Mouse (Mus musculus): ENCODE data around the gene Ap3d1. TPM values are rescaled to one million over a fixed set of nuclear protein-coding genes. Genes with fewer than 3 reads are reported as not detected.

Gene Ap3d1
- polyA plus RNA-seq, 1 experiment from 2014 or later = 96.3 TPM

Other genes starting within 250 kb of the Ap3d1 start
- gene Onecut3, start 247.4 kb downstream of the Ap3d1 start, polyA plus RNA-seq (2015; fragmentation: Nextera tagmentation; extraction: Ambion mirVana) = 2.6 and 3.0 TPM in 2 replicates
- 0.94 and 1.1 TPM in 2 replicates for gene Atp8b3, start 203.1 kb downstream of the Ap3d1 start, polyA plus RNA-seq (2015; fragmentation: Nextera tagmentation; extraction: Ambion mirVana)
- 28.8 and 32.6 TPM in 2 replicates for gene Rexo1, start 180.7 kb downstream of the Ap3d1 start, polyA plus RNA-seq (2015; fragmentation: Nextera tagmentation; extraction: Ambion mirVana)
- 3.7 and 4.5 TPM in 2 replicates for gene Klf16, start 164.9 kb downstream of the Ap3d1 start, polyA plus RNA-seq (2015; fragmentation: Nextera tagmentation; extraction: Ambion mirVana)
- gene Abhd17a, start 151.9 kb downstream of the Ap3d1 start, polyA plus RNA-seq (2015; fragmentation: Nextera tagmentation; extraction: Ambion mirVana) = 78.5 and 93.4 TPM in 2 replicates
- 60.2 and 60.3 TPM in 2 replicates for gene Scamp4, start 139.4 kb downstream of the Ap3d1 start, polyA plus RNA-seq (2015; fragmentation: Nextera tagmentation; extraction: Ambion mirVana)
- 6.1 and 7.6 TPM in 2 replicates for gene Adat3, start 139.4 kb downstream of the Ap3d1 start, polyA plus RNA-seq (2015; fragmentation: Nextera tagmentation; extraction: Ambion mirVana)
- gene Gm49322, start 136.2 kb downstream of the Ap3d1 start, polyA plus RNA-seq (2015; fragmentation: Nextera tagmentation; extraction: Ambion mirVana) = 4.0 and 4.9 TPM in 2 replicates
- gene Csnk1g2, start 119.4 kb downstream of the Ap3d1 start, polyA plus RNA-seq (2015; fragmentation: Nextera tagmentation; extraction: Ambion mirVana) = 73.8 and 115 TPM in 2 replicates
- 60.9 and 80.6 TPM in 2 replicates for gene Btbd2, start 85.2 kb downstream of the Ap3d1 start, polyA plus RNA-seq (2015; fragmentation: Nextera tagmentation; extraction: Ambion mirVana)
- gene Mknk2, start 64.2 kb downstream of the Ap3d1 start, polyA plus RNA-seq (2015; fragmentation: Nextera tagmentation; extraction: Ambion mirVana) = 49.6 and 60.1 TPM in 2 replicates
- 58.3 and 58.5 TPM in 2 replicates for gene Mob3a, start 40.3 kb downstream of the Ap3d1 start, polyA plus RNA-seq (2015; fragmentation: Nextera tagmentation; extraction: Ambion mirVana)
- 37.8 and 39.2 TPM in 2 replicates for gene Izumo4, start 40.1 kb downstream of the Ap3d1 start, polyA plus RNA-seq (2015; fragmentation: Nextera tagmentation; extraction: Ambion mirVana)
- gene Dot1l, start 12.9 kb upstream of the Ap3d1 start, polyA plus RNA-seq (2015; fragmentation: Nextera tagmentation; extraction: Ambion mirVana) = 19.3 and 23.3 TPM in 2 replicates
- gene Sf3a2, start 55.9 kb upstream of the Ap3d1 start, polyA plus RNA-seq (2015; fragmentation: Nextera tagmentation; extraction: Ambion mirVana) = 64.1 and 64.9 TPM in 2 replicates
- gene Plekhj1, start 56.4 kb upstream of the Ap3d1 start, polyA plus RNA-seq (2015; fragmentation: Nextera tagmentation; extraction: Ambion mirVana) = 131 and 150 TPM in 2 replicates
- not detected in 2 replicates for gene Amh, start 63.0 kb upstream of the Ap3d1 start, polyA plus RNA-seq (2015; fragmentation: Nextera tagmentation; extraction: Ambion mirVana)
- 0.28 and 0.43 TPM in 2 replicates for gene Jsrp1, start 71.2 kb upstream of the Ap3d1 start, polyA plus RNA-seq (2015; fragmentation: Nextera tagmentation; extraction: Ambion mirVana)
- gene Oaz1, start 84.4 kb upstream of the Ap3d1 start, polyA plus RNA-seq (2015; fragmentation: Nextera tagmentation; extraction: Ambion mirVana) = 1,319 and 1,425 TPM in 2 replicates
- gene Lingo3, start 101.8 kb upstream of the Ap3d1 start, polyA plus RNA-seq (2015; fragmentation: Nextera tagmentation; extraction: Ambion mirVana) = 1.5 and 1.9 TPM in 2 replicates
- gene Lsm7, start 112.9 kb upstream of the Ap3d1 start, polyA plus RNA-seq (2015; fragmentation: Nextera tagmentation; extraction: Ambion mirVana) = 249 and 254 TPM in 2 replicates
- gene Sppl2b, start 113.0 kb upstream of the Ap3d1 start, polyA plus RNA-seq (2015; fragmentation: Nextera tagmentation; extraction: Ambion mirVana) = 56.9 and 61.1 TPM in 2 replicates
- gene Tmprss9, start 129.6 kb upstream of the Ap3d1 start, polyA plus RNA-seq (2015; fragmentation: Nextera tagmentation; extraction: Ambion mirVana) = 0.15 and 0.31 TPM in 2 replicates
- gene Timm13, start 158.7 kb upstream of the Ap3d1 start, polyA plus RNA-seq (2015; fragmentation: Nextera tagmentation; extraction: Ambion mirVana) = 331 TPM in 2 replicates
- gene Lmnb2, start 176.0 kb upstream of the Ap3d1 start, polyA plus RNA-seq (2015; fragmentation: Nextera tagmentation; extraction: Ambion mirVana) = 46.9 and 48.2 TPM in 2 replicates
- gene Gadd45b, start 187.8 kb upstream of the Ap3d1 start, polyA plus RNA-seq (2015; fragmentation: Nextera tagmentation; extraction: Ambion mirVana) = 4.0 and 4.9 TPM in 2 replicates

Data from midbrain, embryonic 13.5 days (tissue).